26 mouse cellular contexts compared by ENCODE assay signal in the genomic region with DNA sequence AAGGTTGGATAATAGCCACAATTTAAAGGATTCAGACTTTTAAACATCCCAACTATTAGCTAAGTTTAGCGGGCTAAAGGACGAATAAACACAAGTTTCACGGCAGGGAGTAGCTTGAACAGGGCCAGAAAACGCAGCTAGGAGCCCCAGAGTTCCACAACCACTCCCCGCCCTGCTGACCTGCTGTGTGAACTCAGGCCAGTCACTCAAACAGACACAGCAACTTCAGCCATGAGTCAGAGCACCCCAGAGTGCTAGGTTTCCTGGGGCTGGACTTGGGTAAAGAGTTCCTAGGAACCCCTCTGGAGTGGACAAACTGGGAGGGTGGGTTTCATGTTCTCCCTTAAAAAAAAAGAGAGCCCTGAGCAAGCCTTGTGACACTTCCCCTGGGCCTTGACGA. TPM values are rescaled to one million over a fixed set of nuclear protein-coding genes. Genes with fewer than 3 reads are reported as not detected.
DNase-seq lines count a peak whose midpoint lies in the region; ATAC-seq and TF ChIP-seq lines count a peak whose summit lies in the region.
"Had no signal": no experiment of that assay in that cellular context is flagged by ENCODE, and none has a peak within 500 bp of the region (broad histone marks: within the 10 kb centered on the region; RNA-seq: fewer than 3 reads in every experiment).

No protein-coding gene starts in this region.

- TF ChIP-seq POLR2A in lung, adult 2 months (IDR thresholded peaks at IDR 0.05; ENCODE audit: borderline replicate concordance, extremely low read depth, low read depth, low read length): no peak

- H3K27me3 ChIP-seq in lung, embryonic 16.5 days (ENCODE audit: control insufficient read depth, insufficient read depth, low read depth, low read length): no peaks in the 10 kb centered on the region
- H3K27me3 ChIP-seq: forebrain, embryonic 12.5 days; hindbrain, embryonic 12.5 days; limb, embryonic 15.5 days; liver, embryonic 13.5 days; midbrain, embryonic 15.5 days; neural tube, embryonic 15.5 days had no signal

- 30% methylated on average over 6 of the region's 6 CpGs for WGBS in lung, embryonic 16.5 days
- WGBS in lung, adult 2 months: 49% methylated on average over 6 of the region's 6 CpGs

- no peaks in the 10 kb centered on the region for H3K4me1 ChIP-seq in lung, embryonic 16.5 days (replicated peaks; ENCODE audit: control insufficient read depth, insufficient read depth, low read length)
- no peaks in the 10 kb centered on the region for H3K4me1 ChIP-seq in lung, adult 2 months (ENCODE audit: control insufficient read depth, insufficient read depth, low read length)

- TF ChIP-seq CTCF in lung, adult 2 months (IDR thresholded peaks at IDR 0.05; ENCODE audit: insufficient read depth, low read length): no peak

- H3K4me3 ChIP-seq in lung, embryonic 16.5 days (ENCODE audit: low read length): no peak overlapping the region
- no peak overlapping the region for H3K4me3 ChIP-seq in lung, adult 2 months (replicated peaks; ENCODE audit: extremely low read depth, low read depth, low read length)
- H3K4me3 ChIP-seq: forebrain, embryonic 12.5 days; hindbrain, embryonic 12.5 days; limb, embryonic 10.5 days; limb, embryonic 15.5 days; liver, embryonic 13.5 days; midbrain, embryonic 10.5 days; midbrain, embryonic 15.5 days; neural tube, embryonic 15.5 days had no signal

- DNase-seq in lung, adult 2 months: no peak
- DNase-seq in urinary bladder, postnatal 14 days (ENCODE audit: low spot score): peak; percentile 60
- DNase-seq in urinary bladder, postnatal 10 days (ENCODE audit: low spot score): no peak
- DNase-seq in urinary bladder, postnatal 25 days (ENCODE audit: low spot score): peak; percentile 25
- DNase-seq in gastrocnemius, postnatal 14 days: no peak
- DNase-seq: adrenal gland, postnatal 25 days; cerebellum, adult 18-20 months; forebrain, postnatal 0 days; heart, postnatal 36 days; kidney, adult 8-10 months; kidney, postnatal 4 days; liver, embryonic 13.5 days; retina, postnatal 1 day; right cerebral cortex, postnatal 25 days had no signal

- 0 out of 2 replicates have a peak, but pooled peaks have one; percentile 26 for ATAC-seq in lung, embryonic 16.5 days (ENCODE audit: low read depth)
- ATAC-seq in granulocyte monocyte progenitor cell, adult 5-6 weeks (replicated peaks; ENCODE audit: poor library complexity, severe bottlenecking): no peak
- ATAC-seq: forebrain, postnatal 0 days; intestine, embryonic 16.5 days; midbrain, embryonic 15.5 days had no signal

- intact Hi-C loops in gastrocnemius, postnatal 14 days (cut with DNase I; ENCODE audit: low total_unique reads): no loop called here

- no peaks in the 10 kb centered on the region for H3K36me3 ChIP-seq in lung, embryonic 16.5 days (ENCODE audit: control insufficient read depth, insufficient read depth, low read length)
- H3K36me3 ChIP-seq: forebrain, embryonic 12.5 days; hindbrain, embryonic 12.5 days; limb, embryonic 10.5 days; limb, embryonic 15.5 days; liver, embryonic 13.5 days; midbrain, embryonic 10.5 days; midbrain, embryonic 15.5 days; neural tube, embryonic 15.5 days had no signal

- H3K27ac ChIP-seq in lung, embryonic 16.5 days (ENCODE audit: low read length): no peak overlapping the region
- H3K27ac ChIP-seq: forebrain, embryonic 12.5 days; hindbrain, embryonic 12.5 days; kidney, postnatal 0 days; limb, embryonic 10.5 days; limb, embryonic 15.5 days; liver, embryonic 13.5 days; midbrain, embryonic 10.5 days; midbrain, embryonic 15.5 days; neural tube, embryonic 15.5 days had no signal

- no peaks in the 10 kb centered on the region for H3K9me3 ChIP-seq in lung, embryonic 16.5 days (ENCODE audit: control insufficient read depth, low read length)
- H3K9me3 ChIP-seq: forebrain, embryonic 12.5 days; hindbrain, embryonic 12.5 days; limb, embryonic 10.5 days; limb, embryonic 15.5 days; liver, embryonic 13.5 days; midbrain, embryonic 10.5 days; midbrain, embryonic 15.5 days; neural tube, embryonic 15.5 days had no signal

- no peak overlapping the region for H3K4me2 ChIP-seq in lung, embryonic 16.5 days (ENCODE audit: low read depth, low read length)
- H3K4me2 ChIP-seq: forebrain, embryonic 12.5 days; heart, embryonic 11.5 days; hindbrain, embryonic 12.5 days; limb, embryonic 15.5 days; liver, embryonic 13.5 days; midbrain, embryonic 15.5 days; neural tube, embryonic 15.5 days had no signal

- H3K9ac ChIP-seq in lung, embryonic 16.5 days (ENCODE audit: low read length): no peak overlapping the region
- H3K9ac ChIP-seq: forebrain, embryonic 12.5 days; forebrain, postnatal 0 days; hindbrain, embryonic 12.5 days; limb, embryonic 15.5 days; liver, embryonic 13.5 days; midbrain, embryonic 15.5 days; neural tube, embryonic 15.5 days had no signal

RNA-seq across cellular contexts. Expression of a gene that starts 59.7 kb away (rescaled TPM):
- polyA plus RNA-seq in lung, embryonic 16.5 days (2015; fragmentation: Nextera tagmentation; extraction: Ambion mirVana): 28.0 and 30.2 TPM in 2 replicates
- polyA plus RNA-seq in lung, adult 2 months (2012; rRNA removed): 23.3 and 36.9 TPM in 2 replicates
- total RNA-seq in gastrocnemius, postnatal 14 days (2021): 1 to 10 TPM; 3.8 to 4.7 TPM
- 15.3 and 28.5 TPM in 2 replicates for total RNA-seq in granulocyte monocyte progenitor cell, adult 5-6 weeks (2014; fragmentation: Nextera tagmentation)
- total RNA-seq in granulocyte monocyte progenitor cell, adult 5-6 weeks (2017): 10.4 and 26.5 TPM in 2 replicates

Comparison
In these comparisons a context has a peak if more than half of its experiments do, and no peak if none do; other contexts are left out.
1. DNase-seq: peak in urinary bladder, postnatal 14 days (single experiment) and urinary bladder, postnatal 25 days (single experiment); none in lung, adult 2 months (single experiment), urinary bladder, postnatal 10 days (single experiment) and gastrocnemius, postnatal 14 days (single experiment).